Mouse (Mus musculus) A20 (cell line): ENCODE measurements around the gene Tubb2b.
A peak's percentile ranks its signal among the peaks of the same experiment; 100 is the strongest.
"Not testable (repeated sequence)": the region's sequence is repeated elsewhere in the genome, so short reads cannot be mapped to it uniquely, and the experiment has no call there.

Experiments
- DNase-seq: peaks from one replicate; pipeline ENCODE4 v3.0.0-alpha.2; 2011; ENCODE audit warnings: low read depth, low spot score

Tubb2b gene

GRCm38 (mm10) chr13:34106999-34107398, 23.3 kb downstream of the Tubb2b start:
- peak; percentile 65 for DNase-seq

GRCm38 (mm10) chr13:34106256-34106655, 24.0 kb downstream of the Tubb2b start:
- no peak for DNase-seq

DNA sequence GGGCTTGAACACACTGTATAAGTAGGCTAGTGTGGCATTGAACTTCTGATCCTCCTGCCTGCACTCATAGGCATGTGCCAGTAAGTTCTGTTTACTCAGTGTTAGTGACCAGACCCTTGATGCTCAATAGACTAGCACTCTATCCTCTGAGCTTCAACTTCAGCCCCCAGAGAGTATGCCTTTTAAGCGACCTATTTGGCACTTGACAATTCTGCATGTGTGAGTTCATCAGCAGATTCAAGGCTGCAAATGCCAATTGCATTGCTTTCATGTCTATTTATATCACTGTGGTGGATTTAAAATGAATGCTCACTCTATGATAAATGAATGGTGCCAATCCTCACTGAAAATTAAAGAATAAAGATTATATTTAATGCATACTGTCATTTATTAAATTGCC, 24.9 kb downstream of the Tubb2b start:
- DNase-seq: no peak

GRCm38 (mm10) chr13:34101908-34102307, 28.4 kb downstream of the Tubb2b start:
- no peak for DNase-seq

GRCm38 (mm10) chr13:34101247-34101646, 29.0 kb downstream of the Tubb2b start:
- no peak for DNase-seq

- DNase-seq: peak; percentile 28
Measured at GRCm38 (mm10) chr13:34100733-34101132, 29.5 kb downstream of the Tubb2b start.

- no peak for DNase-seq
Measured at GRCm38 (mm10) chr13:34097086-34097485, 33.2 kb downstream of the Tubb2b start.

DNA sequence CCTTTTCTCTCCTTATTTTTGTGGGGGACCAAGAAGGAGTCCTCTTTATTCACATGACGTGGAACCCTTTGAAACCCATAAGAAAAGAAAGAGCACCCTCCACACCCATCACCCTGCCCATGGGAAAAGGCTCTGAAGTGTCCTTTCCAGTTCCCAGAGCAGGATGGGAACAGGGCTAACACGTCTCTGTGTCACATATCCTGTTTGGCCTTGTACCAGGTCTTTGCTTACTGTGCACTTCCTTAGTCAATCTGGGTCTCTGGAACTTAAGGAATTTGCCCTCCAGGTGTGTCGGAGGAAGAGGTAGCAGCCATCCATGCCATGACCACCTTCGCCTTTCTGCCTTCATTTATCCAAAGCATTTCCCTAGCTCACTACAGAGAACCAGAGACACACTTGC, 33.8 kb downstream of the Tubb2b start:
- DNase-seq: no peak

- no peak for DNase-seq
Measured at GRCm38 (mm10) chr13:34095542-34096435, 34.5 kb downstream of the Tubb2b start.

DNA sequence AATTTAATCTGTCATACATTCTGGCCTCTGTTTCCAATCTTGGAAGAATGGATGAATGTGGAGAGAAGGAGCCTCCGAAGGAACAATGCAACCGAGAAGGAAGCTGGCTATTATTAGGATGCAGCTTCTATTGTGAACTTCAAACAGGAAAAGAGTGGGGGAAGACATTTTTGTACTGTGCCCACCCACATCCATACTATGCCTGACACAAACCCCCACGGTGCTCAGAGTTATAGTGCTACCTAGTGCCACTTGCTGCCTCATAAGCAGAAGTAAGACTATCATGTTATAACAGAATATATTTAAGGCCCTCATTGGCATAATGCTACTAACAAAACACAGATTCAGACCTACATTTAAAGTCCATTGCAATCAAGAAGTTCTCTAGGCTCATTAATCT, 40.9 kb downstream of the Tubb2b start:
- no peak for DNase-seq

- no peak for DNase-seq
Measured at GRCm38 (mm10) chr13:34088871-34089288, 41.4 kb downstream of the Tubb2b start.

- DNase-seq: not testable (repeated sequence)
Measured at GRCm38 (mm10) chr13:34088201-34088649, 42.0 kb downstream of the Tubb2b start.

- DNase-seq: no peak
Measured at GRCm38 (mm10) chr13:34087052-34087812, 43.0 kb downstream of the Tubb2b start.

DNA sequence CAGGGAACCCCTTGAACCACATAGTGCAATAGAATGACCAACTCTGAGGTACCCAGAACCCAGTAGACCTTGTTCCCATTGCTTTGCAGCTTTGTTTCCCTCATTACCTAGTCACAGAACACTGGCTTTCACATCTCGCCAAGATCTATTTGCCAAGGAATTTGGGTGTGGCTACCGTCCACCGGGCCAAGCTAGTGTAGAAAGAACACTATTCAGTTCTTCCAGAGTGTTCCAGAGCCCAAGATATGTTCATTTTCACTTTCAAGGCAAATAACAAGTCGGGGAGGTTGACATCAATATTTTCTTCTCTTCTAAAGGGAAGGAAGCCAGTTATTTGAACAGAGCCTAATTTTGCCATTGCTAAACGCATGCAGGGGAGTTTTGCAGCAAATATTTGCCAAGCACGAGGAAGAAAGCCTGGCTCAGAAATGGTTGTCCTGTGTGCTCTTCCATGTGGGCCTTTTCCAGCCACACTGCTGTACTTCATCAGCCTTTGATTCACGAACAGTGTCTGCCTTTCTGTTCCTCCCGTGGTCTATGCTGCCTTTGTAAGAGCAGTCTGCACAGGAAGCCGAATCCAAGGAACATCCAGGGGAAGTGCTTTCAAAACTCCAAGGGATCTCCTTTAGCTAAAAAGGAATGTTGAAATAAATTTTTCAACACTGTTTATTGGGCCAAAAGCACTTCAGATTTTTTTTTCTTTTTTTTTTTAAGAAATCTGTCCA, 46.1 kb downstream of the Tubb2b start:
- no peak for DNase-seq

DNA sequence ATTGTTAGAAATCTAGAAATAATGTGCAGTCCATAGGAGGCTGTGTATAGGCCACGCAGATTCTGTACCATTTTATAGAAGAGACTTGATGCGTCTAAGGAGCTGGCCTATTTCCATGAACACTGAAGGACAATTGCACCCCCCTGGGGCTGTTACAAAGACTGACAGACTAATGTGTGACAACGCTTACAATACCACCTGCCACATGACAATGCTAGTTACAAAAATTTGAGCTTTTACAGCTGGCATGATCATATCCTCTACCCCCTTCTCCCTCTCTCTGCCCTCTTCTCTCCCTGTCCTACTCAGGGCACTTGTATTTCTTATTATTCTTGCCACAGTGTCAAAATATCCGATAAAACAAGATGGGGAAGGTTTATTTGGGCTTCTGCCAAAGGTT, 48.3 kb downstream of the Tubb2b start:
- no peak for DNase-seq

DNA sequence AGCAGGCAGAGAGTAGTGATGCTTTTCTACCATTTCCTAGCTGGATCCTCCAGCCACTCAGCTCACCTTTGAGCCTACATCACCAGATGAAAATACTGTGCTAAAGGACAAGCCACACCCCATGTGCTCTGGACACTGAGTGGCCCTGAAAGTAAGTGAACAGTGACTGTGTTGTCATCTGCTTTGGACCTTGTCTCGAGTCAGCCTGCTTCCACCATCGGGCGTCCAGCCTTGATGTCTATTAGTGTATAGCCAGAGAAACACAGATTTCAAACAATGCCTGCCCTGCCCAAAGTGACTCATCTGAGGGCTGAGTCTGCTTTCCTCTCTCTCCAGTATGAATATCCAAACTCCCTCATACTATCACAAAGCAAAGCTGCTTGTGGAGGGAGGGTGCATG, 50.5 kb downstream of the Tubb2b start:
- no peak for DNase-seq

DNA sequence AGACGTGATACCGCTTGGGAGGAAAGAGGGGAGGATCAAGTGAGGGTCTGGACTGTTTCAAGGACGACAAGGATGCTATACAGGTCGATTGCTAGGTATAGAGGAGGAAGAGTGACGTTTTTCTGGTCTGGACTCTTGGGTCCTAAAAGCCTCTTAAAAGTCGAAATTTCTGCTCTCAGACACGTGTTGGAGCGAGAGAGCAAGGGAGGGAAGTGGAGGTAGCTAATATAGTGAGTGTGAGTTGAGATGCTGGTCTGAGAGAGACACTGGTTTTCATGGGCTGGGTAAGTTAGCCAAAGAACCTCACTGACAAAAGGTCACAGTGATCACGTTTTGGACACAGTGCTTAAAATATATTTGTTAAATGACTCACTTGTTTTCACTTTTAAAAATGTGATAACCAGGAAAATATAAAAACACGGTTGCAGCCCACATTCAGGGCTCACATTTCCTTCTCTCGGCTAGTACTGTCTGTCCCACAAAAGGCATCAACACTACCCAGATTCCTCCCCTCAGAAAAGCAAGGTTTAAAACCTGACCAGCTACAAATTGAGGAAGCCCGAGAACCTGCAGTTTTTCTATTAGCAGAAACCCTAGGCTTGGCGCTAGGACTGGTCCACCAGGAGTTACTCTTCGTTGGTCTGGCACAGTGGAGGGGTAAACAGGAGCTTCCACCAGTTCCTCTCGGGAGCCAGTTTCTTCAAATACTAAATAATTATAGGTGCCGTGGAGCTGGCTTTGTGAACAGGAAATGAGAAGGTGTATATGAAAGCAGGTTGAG, 51.6 kb downstream of the Tubb2b start:
- DNase-seq: no peak

DNA sequence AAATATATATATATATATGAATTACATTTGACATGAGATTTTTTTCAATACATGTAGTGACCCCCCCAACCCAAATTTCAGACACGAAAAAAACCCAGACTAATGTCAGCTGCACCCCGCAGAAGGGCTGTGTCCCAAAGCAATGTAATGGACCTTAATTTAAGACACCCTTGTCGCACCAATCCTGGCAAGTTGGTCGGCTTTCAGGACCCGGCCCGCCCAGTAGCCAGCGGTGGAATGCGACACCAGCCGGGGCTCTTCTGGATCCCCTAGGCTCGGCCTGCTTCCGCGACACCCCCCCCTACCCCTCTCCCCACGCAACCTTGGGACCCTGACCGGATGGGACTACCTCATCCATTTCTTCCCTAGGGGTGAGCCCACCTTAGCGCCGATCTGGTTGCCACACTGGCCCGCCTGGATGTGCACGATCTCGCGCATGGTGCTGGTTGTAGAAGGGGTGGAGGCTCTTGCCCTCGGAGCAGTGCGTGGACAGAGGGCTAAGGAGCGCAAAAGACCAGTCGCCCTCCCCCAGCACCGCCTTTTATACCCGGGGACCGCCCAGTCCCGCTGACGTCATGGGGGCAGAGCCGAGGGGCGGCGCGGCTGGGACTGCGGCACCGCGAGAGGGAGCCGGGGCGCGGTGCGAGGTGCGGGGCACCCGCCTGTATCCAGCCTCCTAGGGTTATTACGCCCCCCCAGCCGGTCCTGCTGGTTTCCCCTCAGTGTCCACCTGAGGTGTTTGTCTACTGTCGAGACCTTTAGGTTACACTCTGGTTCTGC, 52.6 kb downstream of the Tubb2b start, which contains the start of gene Tubb2a:
TSS of gene Tubb2a (minus strand) at position 516 of the 780 bp plus-strand sequence.
- peak; percentile 88 for DNase-seq
